Mouse (Mus musculus) adrenal gland, adult 18-20 months (tissue): ENCODE results near the gene C530008M17Rik. TPM values are rescaled to one million over a fixed set of nuclear protein-coding genes. Genes with fewer than 3 reads are reported as not detected.

ENCODE experiments used
- DNase-seq, 2 experiments: peaks; one replicate each; pipeline ENCODE4 v3.0.0; 2021 to 2022; ENCODE audit warnings: low spot score in 2 of 2
- total RNA-seq, 2 experiments: library from RNA; stranded (reverse); gene quantifications; 1 replicate in 1 of 2; 2 replicates in 1 of 2; pipeline ENCODE4 v1.2.3; 2021

Gene C530008M17Rik
- total RNA-seq, 2 experiments from 2014 or later, result 5.5 to 12.8 TPM

DNA sequence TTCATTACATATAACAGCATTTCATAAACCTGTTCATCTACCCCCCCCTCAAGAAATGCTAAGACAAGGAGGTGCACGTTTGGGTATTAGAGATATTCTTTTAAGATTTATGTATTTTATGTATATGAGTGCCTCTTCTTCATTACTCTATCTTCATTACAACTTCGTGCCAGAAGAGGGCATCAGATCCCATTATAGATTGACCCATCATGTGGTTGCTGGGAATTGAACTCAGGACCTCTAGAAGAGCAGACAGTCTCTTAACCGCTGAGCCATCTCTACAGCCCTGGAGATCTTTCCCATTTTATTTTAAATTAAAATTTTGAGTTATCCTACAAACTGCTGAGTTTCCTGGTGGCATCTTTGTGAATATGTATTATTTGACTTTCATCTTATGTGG, 112.7 kb downstream of the C530008M17Rik start:
- DNase-seq, result no peak

DNA sequence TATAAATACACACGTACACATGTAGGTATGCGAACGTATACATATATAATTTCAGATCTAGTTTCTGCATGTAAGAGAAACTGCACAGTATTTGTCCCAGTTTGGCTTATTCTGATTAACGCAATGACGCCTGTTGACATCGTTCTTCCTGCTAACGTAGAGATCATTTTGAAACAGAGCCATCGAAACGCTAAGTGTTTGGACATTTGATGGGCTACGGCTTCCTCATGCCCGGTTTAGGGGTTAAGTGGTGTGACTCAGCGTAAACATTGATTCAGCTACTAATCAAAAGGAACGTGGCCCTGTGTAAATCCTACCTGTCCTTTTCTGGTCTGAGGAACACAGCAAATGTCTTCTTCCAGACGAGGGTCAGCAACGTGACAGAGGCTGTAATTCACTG, 113.3 kb downstream of the C530008M17Rik start:
- DNase-seq, result no peak

DNA sequence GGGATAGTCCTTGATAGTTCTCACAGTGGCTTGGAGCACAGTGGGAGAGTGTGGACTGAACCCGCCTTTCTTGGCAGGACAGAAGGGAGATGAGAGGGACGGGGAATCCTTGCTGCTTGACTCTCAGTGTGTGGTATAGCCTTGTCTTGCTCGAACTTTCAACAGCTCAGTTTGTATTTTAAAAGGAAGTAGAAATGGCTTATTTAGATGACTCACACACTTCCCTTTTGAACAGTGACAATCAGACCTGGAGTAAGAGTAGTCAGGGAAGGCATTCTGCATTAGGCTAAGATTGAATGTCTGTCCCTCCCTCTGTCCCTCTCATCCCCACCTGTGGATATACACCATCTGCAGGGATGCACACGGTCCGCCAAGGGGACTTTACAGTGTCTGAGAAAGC, 115.1 kb downstream of the C530008M17Rik start:
- DNase-seq, result no peak

DNA sequence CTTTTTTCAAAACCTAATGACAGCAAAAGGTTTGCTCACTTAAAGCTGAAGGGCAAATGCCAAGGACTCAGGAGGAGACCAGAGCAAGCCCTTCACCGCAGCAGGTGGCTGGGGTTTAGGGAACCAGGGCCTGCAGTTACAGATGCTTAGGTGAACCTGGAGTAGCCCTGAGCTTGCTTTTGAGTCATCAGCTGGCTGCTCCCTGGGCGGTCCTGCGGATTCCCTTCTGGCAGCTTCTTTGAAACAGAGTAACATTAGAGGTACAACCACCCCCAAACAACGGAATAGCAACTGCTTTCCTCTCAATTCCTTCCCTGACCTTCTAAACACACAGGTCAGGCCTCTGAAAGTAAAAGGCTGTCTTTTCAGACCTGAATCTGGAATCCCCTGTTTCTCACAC, 116.5 kb downstream of the C530008M17Rik start:
- DNase-seq, result no peak

DNA sequence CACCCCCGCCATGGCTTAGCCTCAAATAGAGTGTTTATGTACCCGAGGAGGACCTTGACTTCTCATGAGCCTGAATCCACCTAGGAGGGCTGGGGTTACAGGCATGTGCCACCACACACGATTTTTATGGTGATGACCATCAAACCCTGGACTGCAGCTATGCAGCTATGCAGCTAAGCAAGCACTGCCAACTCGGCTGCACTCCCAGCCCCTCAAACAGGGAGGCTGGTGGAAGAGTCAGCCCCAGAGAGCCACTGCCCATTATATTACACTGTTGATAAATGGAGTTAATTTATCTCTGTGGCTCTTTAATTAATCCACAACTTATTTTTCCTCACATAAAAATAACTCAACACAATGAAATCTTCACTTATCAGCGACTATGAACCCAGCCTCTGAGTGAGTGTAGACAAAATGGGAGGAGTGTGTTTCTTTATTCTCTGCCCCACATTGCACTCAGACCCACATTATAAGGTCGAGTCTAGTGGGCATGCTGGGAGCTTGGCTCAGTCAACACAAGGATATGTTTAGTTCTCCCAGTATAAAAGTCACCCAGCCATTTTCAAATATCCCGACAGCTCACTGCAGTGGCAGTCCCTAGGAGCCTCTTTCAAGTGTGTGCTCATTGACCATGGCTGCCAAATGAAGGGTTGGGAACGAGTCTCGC, 117.3 kb downstream of the C530008M17Rik start:
- DNase-seq, result no peak

DNA sequence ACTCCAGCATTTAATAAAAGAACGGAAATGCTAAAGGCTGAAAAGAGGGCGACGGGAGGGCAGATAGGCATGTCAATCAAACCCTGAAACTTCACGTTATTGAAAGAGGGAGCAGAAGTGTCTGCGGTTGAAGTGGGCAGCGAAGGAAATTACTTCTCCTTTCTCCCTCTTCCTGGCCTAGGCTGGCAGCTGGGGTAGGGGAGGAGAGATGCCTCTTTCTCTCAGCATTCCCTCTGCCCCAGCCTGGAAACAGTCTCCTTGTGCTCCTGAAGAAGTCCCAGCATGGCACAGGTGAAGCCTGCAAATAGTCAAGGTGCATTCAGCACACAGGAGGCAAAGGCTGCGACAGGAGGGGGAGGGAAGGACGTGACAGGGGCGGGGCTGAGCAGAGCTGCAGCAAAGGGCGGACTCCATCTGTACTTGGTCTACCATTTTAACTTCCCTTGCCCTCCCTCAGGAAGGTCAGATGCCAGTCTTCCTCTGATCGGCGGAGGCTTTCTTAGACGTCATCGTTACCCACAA, 122.8 kb downstream of the C530008M17Rik start:
- no peak for DNase-seq

DNA sequence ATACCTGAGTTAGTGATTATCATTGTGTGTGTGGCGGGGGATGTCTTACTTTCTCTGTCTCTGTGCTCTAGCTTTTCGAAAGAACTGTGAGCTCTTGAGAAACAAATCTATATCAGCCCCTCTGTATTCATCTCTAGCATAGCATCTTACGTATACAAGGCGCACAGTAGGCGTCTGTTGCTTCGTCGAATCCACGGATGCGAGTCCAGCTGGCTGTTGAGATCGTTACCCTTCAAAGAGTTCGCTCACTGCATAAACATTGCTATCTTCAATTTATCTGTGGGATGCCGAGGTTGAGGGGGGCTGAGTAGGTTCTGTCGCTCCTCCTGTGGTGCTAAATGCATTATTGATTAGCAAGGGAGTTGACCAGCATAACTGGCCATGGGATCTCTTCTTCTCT, 125.6 kb downstream of the C530008M17Rik start:
- no peak for DNase-seq

DNA sequence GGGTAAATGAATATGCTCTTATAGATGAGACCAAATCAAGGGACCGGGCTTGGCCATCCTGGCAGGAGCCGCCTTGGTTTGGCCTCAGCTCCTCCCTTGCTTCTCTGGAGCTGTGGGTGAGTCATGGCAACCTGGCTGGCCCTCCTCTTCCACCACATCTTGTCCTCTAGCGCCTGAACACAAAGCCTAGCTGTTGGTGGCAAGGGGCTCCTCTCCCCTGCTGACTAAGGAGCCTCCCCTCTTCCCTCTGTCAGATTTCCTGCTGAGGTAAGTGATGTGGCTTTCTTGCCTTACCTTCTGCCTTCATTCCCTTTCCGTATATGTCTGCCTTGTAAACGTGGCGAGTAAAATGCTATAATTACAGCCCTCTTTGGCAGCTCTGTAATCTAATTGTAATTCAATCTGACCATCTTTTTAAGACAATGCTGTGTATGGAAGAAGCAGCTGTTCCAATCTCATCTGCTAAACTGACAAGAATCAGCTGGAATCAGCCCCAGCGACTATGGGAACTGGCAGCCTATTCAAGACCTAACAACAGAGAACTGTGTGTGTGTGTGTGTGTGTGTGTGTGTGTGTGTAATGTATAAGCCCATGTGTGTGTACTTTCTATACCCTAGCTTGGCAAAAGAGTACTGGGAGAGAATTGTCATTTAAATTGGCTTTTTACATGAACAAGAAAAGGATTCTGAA, 126.2 kb downstream of the C530008M17Rik start:
- DNase-seq, result no peak

DNA sequence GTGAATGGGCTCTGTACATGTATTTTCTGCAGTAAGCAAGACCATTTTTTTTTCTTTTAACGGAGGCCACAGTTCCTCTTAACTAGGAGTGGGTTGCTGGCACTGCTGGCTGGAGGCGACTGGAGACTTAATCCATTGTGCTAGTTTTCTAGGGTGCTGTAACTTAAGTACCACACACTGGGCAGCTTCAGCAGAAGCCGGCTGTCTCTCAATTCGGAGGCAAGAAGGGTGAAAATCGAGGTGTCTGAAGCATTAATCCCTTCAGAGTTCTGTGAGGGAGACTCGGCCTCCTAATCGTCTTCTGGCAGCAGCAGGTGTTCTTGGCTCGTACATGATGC, 126.8 kb downstream of the C530008M17Rik start:
- DNase-seq, result no peak

DNA sequence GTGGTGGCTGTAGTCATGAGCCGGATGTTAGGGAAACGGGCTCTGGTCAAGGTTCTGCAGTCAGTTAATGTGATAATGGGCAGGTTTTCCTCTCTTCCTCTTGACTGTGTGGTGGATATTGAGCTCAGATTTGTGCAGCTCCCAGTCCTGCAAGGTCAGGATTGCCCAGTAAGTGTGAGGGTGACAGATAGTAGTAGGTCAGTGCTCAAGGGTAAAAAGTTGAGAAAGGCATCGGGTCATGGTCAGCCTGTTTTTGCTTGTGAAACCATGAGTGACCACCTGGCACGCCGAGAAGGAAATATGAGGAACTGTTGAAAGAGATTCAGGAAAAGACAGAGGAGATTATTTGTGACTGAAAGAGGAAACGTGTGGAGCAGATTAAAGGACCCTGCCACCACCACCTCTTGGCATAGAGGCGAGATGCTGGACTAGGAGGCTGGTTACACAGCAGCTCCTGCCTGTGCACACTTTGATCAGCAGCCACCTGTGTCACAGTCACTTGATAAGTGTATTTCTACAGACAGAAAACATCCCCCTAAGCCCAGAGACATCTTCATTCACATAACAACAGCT, 127.9 kb downstream of the C530008M17Rik start:
- DNase-seq, result no peak

DNA sequence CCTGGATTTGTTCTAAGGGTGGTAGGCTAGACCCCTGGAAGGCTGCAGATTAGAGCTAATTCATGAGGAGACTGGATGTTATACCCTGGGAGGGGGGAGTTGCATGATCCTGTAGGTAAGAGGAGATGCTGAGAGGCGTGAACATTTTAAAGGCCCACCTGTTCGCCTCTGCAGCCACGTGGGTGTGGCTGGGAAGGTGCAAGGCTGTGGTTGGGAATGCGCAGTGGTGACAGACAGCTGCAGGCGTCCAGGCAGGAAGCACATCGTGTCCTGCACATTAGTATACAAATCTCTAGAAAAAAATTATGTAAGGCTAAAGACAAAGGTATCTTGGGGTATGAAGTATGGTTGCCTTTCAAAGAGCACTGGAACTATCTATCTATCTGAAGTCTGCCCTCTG, 128.7 kb downstream of the C530008M17Rik start:
- DNase-seq, result no peak

DNA sequence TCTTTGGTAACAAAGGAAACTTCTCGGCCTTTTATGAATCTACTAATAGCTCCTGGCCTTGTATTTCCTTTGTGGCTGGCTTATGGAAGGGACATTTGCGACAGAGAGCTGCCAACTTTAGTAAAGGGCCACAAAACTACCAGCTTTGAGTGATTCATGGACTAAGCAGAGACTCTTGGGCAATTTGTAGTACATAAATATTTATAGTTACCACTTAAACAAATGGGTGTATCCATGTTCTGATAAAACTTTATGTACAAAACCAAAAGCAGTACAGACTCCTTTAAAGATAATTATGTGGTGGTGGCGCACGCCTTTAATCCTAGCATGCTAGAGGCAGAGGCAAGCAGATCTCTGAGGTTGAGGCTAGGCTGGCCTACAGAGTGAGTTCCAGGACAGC, 133.6 kb downstream of the C530008M17Rik start:
- DNase-seq, result no peak

DNA sequence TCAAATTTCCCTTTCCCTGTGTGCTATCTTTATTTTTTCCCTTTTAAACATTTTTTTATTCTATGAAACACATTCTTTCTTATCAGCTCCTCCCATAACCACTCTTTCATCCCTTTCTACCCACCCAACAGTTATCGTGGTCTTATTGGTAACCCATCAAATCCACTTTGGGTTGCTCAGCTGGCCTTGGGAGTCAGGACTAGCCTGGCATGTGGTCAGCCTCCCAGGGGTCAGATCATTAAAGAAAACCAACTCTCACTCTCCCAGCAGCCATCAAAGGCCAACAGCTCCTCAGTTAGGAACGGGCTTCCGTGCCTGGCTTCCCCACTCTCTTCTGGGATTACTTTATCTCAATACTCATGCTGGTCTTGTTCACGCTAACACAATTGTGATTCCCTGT, 135.0 kb downstream of the C530008M17Rik start:
- DNase-seq, result no peak

DNA sequence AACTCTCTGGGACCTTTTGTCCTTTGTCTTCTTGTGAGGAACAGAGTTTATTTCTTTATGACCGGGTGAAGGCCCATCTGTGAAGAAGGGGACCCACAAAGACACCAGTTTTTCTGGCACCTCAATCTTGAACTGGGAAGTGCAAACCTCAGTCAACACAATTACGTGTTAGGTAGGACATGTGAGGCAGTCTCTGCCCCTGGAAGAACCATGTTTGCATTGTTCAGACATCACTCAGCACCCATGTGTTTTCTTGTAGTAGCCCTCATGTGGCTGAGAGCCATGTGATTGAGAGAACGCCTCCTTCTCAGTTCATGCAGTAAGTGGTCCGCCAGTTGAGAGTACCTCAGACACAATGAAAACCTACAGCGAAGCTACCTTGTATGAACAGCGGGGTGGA, 136.4 kb downstream of the C530008M17Rik start:
- no peak for DNase-seq

DNA sequence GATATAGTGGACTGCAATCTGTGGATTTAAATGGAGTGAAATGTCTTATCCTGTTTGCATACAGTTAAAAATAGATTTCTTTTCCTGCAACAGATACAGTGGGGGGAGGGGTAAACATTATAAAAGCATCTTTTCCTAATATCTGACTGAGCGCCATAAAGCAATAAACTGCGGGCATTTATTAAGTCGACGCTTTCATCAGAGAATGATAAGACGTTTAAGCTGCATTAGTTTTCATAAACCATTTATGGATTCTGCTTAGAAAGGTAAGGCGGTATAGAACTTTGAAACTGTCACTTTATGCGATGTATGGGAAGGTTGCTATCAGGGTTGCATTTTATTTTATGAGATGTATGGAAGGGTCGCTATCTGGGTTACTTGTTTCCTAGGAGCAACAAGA, 141.7 kb downstream of the C530008M17Rik start:
- DNase-seq, result no peak

DNA sequence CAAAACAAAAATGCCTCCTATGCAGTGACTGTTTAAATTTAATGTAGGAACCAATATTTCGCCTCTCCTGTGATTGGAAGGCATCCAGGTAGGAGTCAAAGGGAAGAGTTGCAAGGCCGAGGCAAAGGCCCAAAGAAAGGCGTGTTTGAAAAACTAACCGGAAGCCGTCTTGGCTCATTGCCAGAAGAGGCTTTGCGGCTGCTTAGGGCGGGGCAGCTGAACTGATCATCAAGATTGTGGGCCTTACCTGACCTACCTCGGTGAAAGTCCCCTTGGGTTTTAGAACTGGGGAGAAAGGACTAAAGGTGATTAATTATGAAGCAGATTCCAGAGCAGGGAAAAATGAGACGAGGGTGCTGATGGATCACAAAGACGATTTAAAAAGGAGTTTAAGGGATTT, 143.2 kb downstream of the C530008M17Rik start:
- DNase-seq, result no peak

DNA sequence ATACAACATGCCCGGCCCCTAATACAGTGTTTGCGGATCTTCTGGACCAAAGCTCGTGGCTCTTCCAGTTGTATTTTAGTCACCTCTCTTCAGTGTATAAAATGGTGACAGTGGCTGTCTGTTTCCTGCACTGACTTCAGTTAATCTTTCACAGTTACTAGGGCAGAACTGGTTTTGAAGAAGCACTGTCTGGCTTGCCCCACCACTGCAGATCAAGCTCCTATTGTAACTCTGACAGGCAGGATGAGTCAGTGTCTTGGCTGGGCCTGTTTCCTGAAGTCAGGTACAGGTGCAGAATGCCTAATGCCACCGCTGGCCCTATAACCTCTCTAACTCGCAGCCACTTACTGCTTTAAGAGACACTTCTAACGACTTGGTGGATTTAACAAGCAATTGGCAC, 152.7 kb downstream of the C530008M17Rik start:
- DNase-seq, result no peak

DNA sequence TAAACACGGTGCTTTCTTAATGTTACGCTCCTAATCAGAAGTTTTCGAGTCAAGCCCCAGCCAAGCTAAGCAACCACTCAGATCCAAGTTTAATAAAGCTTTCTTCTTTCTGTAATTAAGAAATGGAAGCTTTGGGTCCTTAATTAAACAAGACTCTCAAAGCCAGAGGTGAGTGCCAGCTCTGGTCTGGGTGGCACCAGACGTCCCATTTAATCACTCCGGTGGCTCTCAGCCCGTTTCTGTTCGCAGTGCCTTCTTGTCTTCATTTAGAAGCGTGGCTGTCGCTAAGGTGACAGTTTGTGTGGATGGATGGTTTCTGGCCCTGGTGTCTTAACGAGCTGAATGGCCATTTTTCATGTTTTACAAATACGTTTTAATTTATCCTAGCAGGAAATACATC, 158.7 kb downstream of the C530008M17Rik start:
- DNase-seq, result no peak

DNA sequence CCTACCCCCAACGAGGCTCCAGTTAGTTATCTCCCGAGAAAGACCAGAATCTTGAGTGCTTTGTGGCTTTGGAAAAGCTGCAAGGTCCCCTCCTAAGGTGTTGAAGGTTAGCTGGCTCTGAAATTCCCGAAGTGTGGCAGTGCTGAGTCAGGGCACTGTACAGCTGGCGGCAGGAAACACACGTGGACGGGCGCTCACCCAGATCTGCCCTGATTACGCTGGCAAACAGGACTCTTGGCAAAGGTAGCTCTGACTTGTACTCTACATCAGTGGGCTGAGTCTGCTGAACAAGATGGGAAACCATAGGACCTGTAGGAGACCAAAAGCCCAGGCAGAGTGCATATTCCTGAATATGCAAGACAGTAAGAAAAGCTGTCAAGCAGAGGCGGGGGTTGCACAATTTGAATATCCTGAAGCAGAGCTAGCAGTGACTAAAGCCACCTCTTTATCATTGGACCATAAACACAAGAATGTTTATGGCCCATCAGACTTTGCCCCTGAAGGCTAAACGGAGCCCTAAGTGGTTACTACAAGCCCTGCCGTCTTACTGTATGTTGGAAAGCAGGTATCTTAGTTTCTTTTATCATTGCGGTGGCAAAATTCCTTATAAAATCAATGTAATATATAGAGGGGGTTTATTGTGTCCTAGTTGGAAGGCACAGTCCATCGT, 159.6 kb downstream of the C530008M17Rik start:
- no peak for DNase-seq

DNA sequence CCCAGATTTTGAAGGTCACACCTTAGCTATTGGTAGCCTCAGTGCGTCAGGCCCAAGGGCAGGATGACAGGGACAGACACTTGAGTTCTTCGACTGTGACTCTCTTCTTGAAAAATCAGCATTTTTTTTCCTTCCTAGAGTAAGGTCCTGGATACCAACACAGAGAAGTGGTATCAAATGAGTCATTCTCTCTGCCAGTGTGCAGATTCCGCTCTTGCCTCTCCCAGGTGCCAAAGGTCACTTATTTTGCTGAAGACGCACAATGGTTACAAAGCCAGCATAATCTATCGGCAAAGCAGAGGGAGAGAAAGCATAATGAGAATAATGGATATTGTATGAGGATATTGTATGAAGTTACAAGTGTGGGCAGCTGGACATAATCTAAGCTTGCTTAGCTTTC, 160.4 kb downstream of the C530008M17Rik start:
- DNase-seq, result no peak

DNA sequence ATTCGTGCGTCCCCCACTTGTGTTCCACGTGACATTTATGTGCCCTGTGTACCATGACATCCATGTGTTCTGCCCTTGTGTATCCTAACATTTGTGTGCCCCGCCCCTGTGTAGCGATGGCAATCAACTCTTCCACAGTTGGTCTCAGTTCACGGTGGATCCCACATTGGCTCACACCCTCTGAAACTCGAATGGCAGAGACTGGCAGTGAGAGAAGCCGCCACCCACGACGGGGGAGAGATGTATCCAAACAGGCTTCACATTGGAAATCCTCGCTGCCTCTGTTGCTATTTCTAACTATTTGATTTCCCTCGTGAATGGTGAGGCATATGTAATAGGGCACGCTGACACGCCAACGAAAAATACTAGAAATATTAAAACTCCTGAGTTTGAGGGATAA, 161.4 kb downstream of the C530008M17Rik start:
- no peak for DNase-seq

DNA sequence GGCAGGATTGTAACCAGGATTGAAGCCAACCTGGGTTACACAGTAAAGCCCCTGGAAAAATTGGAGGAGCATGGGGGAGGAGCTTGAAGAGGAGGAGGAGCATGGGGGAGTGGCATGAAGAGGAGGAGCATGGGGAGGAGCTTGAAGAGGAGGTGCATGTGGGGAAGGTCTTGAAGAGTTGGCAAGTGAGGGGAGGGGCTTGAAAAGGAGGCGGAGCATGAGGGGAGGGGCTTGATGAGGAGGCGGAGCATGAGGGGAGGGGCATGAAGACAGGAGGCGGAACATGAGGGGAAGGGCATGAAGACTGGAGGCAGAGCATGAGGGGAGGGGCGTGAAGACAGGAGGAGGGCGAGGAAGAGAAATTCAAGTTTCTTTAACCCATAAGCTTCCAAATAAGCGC, 162.5 kb downstream of the C530008M17Rik start:
- no peak for DNase-seq
